Mouse (Mus musculus): ENCODE measurements at regions not wholly inside any gene's neighbourhood (a gene's known extent, or its start where the extent isn't known, plus 50 kb on each side); places are given as distances from the start of the nearest gene placed in this dataset.

GRCm38 (mm10) chr9:49925796-49926195, 127.1 kb upstream of the Ncam1 start:
- Histone ChIP-seq H3K9me3 (replicated peaks; ENCODE audit: insufficient read depth, low read length) (no peaks in the 10 kb centered on the region), H3K27ac (ENCODE audit: control insufficient read depth, low read depth, low read length) (no peak overlapping the region), H3K4me3 (ENCODE audit: control insufficient read depth in 1 of 2, insufficient read depth in 1 of 2, low read depth in 2 of 2, low read length in 2 of 2) (no peak overlapping the region), H3K9ac (ENCODE audit: control insufficient read depth, low read depth, low read length, poor library complexity, severe bottlenecking) (no peak overlapping the region), H3K79me2 (ENCODE audit: control insufficient read depth, insufficient read depth, low read length, poor library complexity) (no peaks in the 10 kb centered on the region), H3K27me3 (ENCODE audit: control insufficient read depth in 1 of 2, insufficient read depth in 2 of 2, low read length in 2 of 2) (no peaks in the 10 kb centered on the region), H3K36me3 (ENCODE audit: control insufficient read depth in 1 of 2, insufficient read depth in 2 of 2, low read length in 2 of 2) (no peaks in the 10 kb centered on the region), H3K4me1 (ENCODE audit: control insufficient read depth in 1 of 2, insufficient read depth in 2 of 2, low read length in 2 of 2) (no peaks in the 10 kb centered on the region)
- DNase-seq (ENCODE audit: low read depth, low spot score), result no peak
- TF ChIP-seq GATA1 (IDR thresholded peaks at IDR 0.05; ENCODE audit: low read depth, low read length) (no peak), NELFE (IDR thresholded peaks at IDR 0.05; ENCODE audit: low read depth, low read length) (no peak), POLR2AphosphoS2 (IDR thresholded peaks at IDR 0.05; ENCODE audit: low read length) (no peak), MYB (IDR thresholded peaks at IDR 0.05; ENCODE audit: low read depth, low read length) (no peak), TCF12 (IDR thresholded peaks at IDR 0.05; ENCODE audit: low read depth, low read length) (no peak), ELF1 (IDR thresholded peaks at IDR 0.05; ENCODE audit: low read depth, low read length) (no peak), CHD1 (IDR thresholded peaks at IDR 0.05; ENCODE audit: low read depth, low read length) (no peak), JUND (IDR thresholded peaks at IDR 0.05; ENCODE audit: low read depth, low read length) (no peak), E2F4 (IDR thresholded peaks at IDR 0.05; ENCODE audit: borderline replicate concordance, low read depth, low read length) (no peak), USF2 (IDR thresholded peaks at IDR 0.05; ENCODE audit: borderline replicate concordance in 1 of 2, insufficient read depth in 1 of 2, low read depth in 1 of 2, low read length in 2 of 2) (no peak), MEF2A (IDR thresholded peaks at IDR 0.05; ENCODE audit: extremely low read depth, insufficient replicate concordance, low read depth, low read length, poor library complexity, severe bottlenecking) (no peak), EP300 (IDR thresholded peaks at IDR 0.05; ENCODE audit: low read depth in 1 of 2, low read length in 2 of 2) (no peak), ZMIZ1 (IDR thresholded peaks at IDR 0.05; ENCODE audit: low read depth, low read length) (no peak), KAT2A (conservative IDR thresholded peaks at IDR 0.05; ENCODE audit: low read depth, low read length) (no peak), MAX (IDR thresholded peaks at IDR 0.05; ENCODE audit: low read length) (no peak), USF1 (IDR thresholded peaks at IDR 0.05; ENCODE audit: low read depth, low read length) (no peak), POLR2A (IDR thresholded peaks at IDR 0.05; ENCODE audit: control insufficient read depth in 1 of 2, insufficient read depth in 1 of 2, low read depth in 1 of 2, low read length in 2 of 2, poor library complexity in 1 of 2) (no peak), ZNF384 (IDR thresholded peaks at IDR 0.05; ENCODE audit: low read depth, low read length) (no peak)

DNA sequence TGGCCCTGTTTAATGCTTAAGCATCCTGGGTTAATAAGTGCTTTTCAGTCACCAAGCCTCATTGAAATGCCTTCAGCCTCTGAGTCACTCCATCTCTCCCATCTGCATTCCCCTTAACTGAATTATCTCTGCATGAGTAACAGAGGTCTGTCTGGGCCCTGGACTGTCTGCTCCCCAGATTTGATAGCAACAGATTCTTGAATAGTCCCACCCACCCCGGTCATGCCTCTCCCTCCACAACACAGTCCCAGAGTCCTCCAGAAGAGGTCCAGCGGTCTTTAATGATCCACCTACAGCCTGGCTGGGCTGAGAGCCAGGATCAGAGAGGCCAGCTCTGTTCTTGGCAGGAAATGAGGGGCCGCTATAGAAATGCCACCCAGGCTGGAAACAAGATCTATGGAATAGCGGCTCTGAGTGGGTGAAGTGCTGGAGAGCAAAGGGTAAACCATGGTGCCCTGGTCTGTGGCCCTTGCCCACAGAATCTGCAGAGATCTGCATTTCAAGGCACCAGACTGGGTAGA, 125.3 kb upstream of the Ncam1 start:
- H3K9ac ChIP-seq (ENCODE audit: control insufficient read depth, low read depth, low read length, poor library complexity, severe bottlenecking), result no peak overlapping the region
- H3K27me3 ChIP-seq (ENCODE audit: control insufficient read depth in 1 of 2, insufficient read depth in 2 of 2, low read length in 2 of 2), result no peaks in the 10 kb centered on the region
- H3K4me3 ChIP-seq (ENCODE audit: control insufficient read depth in 1 of 2, insufficient read depth in 1 of 2, low read depth in 2 of 2, low read length in 2 of 2), result no peak overlapping the region
- no peaks in the 10 kb centered on the region for H3K9me3 ChIP-seq (replicated peaks; ENCODE audit: insufficient read depth, low read length)
- no peaks in the 10 kb centered on the region for H3K36me3 ChIP-seq (ENCODE audit: control insufficient read depth in 1 of 2, insufficient read depth in 2 of 2, low read length in 2 of 2)
- no peak overlapping the region for H3K27ac ChIP-seq (ENCODE audit: control insufficient read depth, low read depth, low read length)
- H3K79me2 ChIP-seq (ENCODE audit: control insufficient read depth, insufficient read depth, low read length, poor library complexity), result no peaks in the 10 kb centered on the region
- DNase-seq (ENCODE audit: low read depth, low spot score), result no peak
- no peaks in the 10 kb centered on the region for H3K4me1 ChIP-seq (ENCODE audit: control insufficient read depth in 1 of 2, insufficient read depth in 2 of 2, low read length in 2 of 2)
- TF ChIP-seq USF2 (IDR thresholded peaks at IDR 0.05; ENCODE audit: borderline replicate concordance in 1 of 2, insufficient read depth in 1 of 2, low read depth in 1 of 2, low read length in 2 of 2) (no peak), MEF2A (IDR thresholded peaks at IDR 0.05; ENCODE audit: extremely low read depth, insufficient replicate concordance, low read depth, low read length, poor library complexity, severe bottlenecking) (no peak), RAD21 (IDR thresholded peaks at IDR 0.05; ENCODE audit: low read depth, low read length) (no peak), RCOR1 (IDR thresholded peaks at IDR 0.05; ENCODE audit: low read depth, low read length) (no peak), ZKSCAN1 (IDR thresholded peaks at IDR 0.05; ENCODE audit: low read depth, low read length) (no peak), NELFE (IDR thresholded peaks at IDR 0.05; ENCODE audit: low read depth, low read length) (no peak), CHD1 (IDR thresholded peaks at IDR 0.05; ENCODE audit: low read depth, low read length) (no peak), TAL1 (IDR thresholded peaks at IDR 0.05; ENCODE audit: low read length) (no peak), POLR2A (IDR thresholded peaks at IDR 0.05; ENCODE audit: control insufficient read depth in 1 of 2, insufficient read depth in 1 of 2, low read depth in 1 of 2, low read length in 2 of 2, poor library complexity in 1 of 2) (no peak), SIN3A (IDR thresholded peaks at IDR 0.05; ENCODE audit: low read length) (no peak), GABPA (IDR thresholded peaks at IDR 0.05; ENCODE audit: low read depth, low read length) (no peak), SMC3 (IDR thresholded peaks at IDR 0.05; ENCODE audit: low read depth, low read length) (no peak), MYB (IDR thresholded peaks at IDR 0.05; ENCODE audit: low read depth, low read length) (no peak)

Measured in MEL (cell line).